ENCODE assay signal across 8 mouse cellular contexts in genomic region chr4:136180408-136181330, GRCm38 (mm10). TPM values are rescaled to one million over a fixed set of nuclear protein-coding genes. Genes with fewer than 3 reads are reported as not detected.
A peak's percentile ranks its signal among the peaks of the same experiment; 100 is the strongest.
DNase-seq lines count a peak whose midpoint lies in the region; ATAC-seq and TF ChIP-seq lines count a peak whose summit lies in the region.

No protein-coding gene starts in this region.

- H3K27me3 ChIP-seq in hindbrain, embryonic 11.5 days (ENCODE audit: control insufficient read depth, insufficient read depth, low read length) = no peaks in the 10 kb centered on the region
- no peaks in the 10 kb centered on the region for H3K27me3 ChIP-seq in lung, postnatal 0 days (replicated peaks; ENCODE audit: insufficient read depth, low read length)

- TF ChIP-seq CTCF in lung, postnatal 0 days (IDR thresholded peaks at IDR 0.05) = no peak

- peak; percentile 81 for ATAC-seq in hindbrain, embryonic 11.5 days (ENCODE audit: low FRiP score)
- ATAC-seq in lung, postnatal 0 days = peak; percentile 83

- peak overlapping the region; percentile 33 for H3K4me3 ChIP-seq in hindbrain, embryonic 11.5 days (ENCODE audit: low read depth, low read length)
- peak overlapping the region; percentile 30 for H3K4me3 ChIP-seq in lung, postnatal 0 days (ENCODE audit: low read depth, low read length)

- H3K4me1 ChIP-seq in hindbrain, embryonic 11.5 days (replicated peaks; ENCODE audit: control insufficient read depth, insufficient read depth, low read length) = peaks cover 3% of the 10 kb centered on the region
- H3K4me1 ChIP-seq in lung, postnatal 0 days (ENCODE audit: insufficient read depth, low read depth, low read length) = peaks cover 30% of the 10 kb centered on the region; the same call in 1 of the 2 replicates

- H3K36me3 ChIP-seq in hindbrain, embryonic 11.5 days (ENCODE audit: control insufficient read depth, insufficient read depth, low read length) = no peaks in the 10 kb centered on the region
- no peaks in the 10 kb centered on the region for H3K36me3 ChIP-seq in lung, postnatal 0 days (ENCODE audit: insufficient read depth, low read length)

- WGBS in hindbrain, embryonic 11.5 days = 18% methylated on average over 23 of the region's 23 CpGs
- 28% methylated on average over 23 of the region's 23 CpGs for WGBS in lung, postnatal 0 days

- peak overlapping the region; percentile 48 for H3K4me2 ChIP-seq in hindbrain, embryonic 11.5 days (replicated peaks; ENCODE audit: low read depth, low read length)
- peak overlapping the region; percentile 56 for H3K4me2 ChIP-seq in lung, postnatal 0 days (replicated peaks; ENCODE audit: low read depth, low read length)

- DNase-seq in Muller cell, postnatal 12 days (ENCODE audit: inconsistent ontology term) = peak; percentile 89
- peak; percentile 67 for DNase-seq in cerebellum, adult 9-11 months
- peak; percentile 65 to 69 for DNase-seq in frontal cortex, adult 2 months (ENCODE audit: extremely low spot score in 1 of 2, low spot score in 1 of 2)
- DNase-seq in hindbrain, embryonic 11.5 days (ENCODE audit: low spot score) = peak; percentile 58
- DNase-seq in layer of hippocampus, postnatal 14 days (ENCODE audit: low spot score in 2 of 2) = peak; percentile 69 to 76
- peak; percentile 93 for DNase-seq in lung, postnatal 0 days (ENCODE audit: low spot score)
- DNase-seq in retina, embryonic 14.5 days (ENCODE audit: low spot score) = peak; percentile 65
- DNase-seq in thymus, postnatal 14 days = peak; percentile 91

- H3K9ac ChIP-seq in hindbrain, embryonic 11.5 days (ENCODE audit: low read depth, low read length) = peak overlapping the region; percentile 34; the same call in 1 of the 2 replicates
- H3K9ac ChIP-seq in lung, postnatal 0 days (replicated peaks; ENCODE audit: low read depth) = no peak overlapping the region

- peak; percentile 43 for TF ChIP-seq EP300 in lung, postnatal 0 days (IDR thresholded peaks at IDR 0.05)

- no peaks in the 10 kb centered on the region for H3K9me3 ChIP-seq in hindbrain, embryonic 11.5 days (ENCODE audit: control insufficient read depth, low read length)
- H3K9me3 ChIP-seq in lung, postnatal 0 days (ENCODE audit: low read length) = no peaks in the 10 kb centered on the region

- H3K27ac ChIP-seq in hindbrain, embryonic 11.5 days (ENCODE audit: low read depth, low read length) = no peak overlapping the region; the same call in 1 of the 2 replicates
- peak overlapping the region; percentile 90 for H3K27ac ChIP-seq in lung, postnatal 0 days (ENCODE audit: low read length)

RNA-seq across cellular contexts. Expression of gene E2f2, which starts 8.5 kb away (rescaled TPM):
- 0.25 and 0.34 TPM in 2 replicates for polyA plus RNA-seq in frontal cortex, adult 2 months (2012; rRNA removed)
- 5.5 and 6.2 TPM in 2 replicates for polyA plus RNA-seq in hindbrain, embryonic 11.5 days (2014; fragmentation: Nextera tagmentation; extraction: Ambion mirVana)
- total RNA-seq in layer of hippocampus, postnatal 14 days (2021) = 1 to 10 TPM; 1.1 to 1.4 TPM
- 17.8 and 19.1 TPM in 2 replicates for polyA plus RNA-seq in lung, postnatal 0 days (2015; fragmentation: Nextera tagmentation; extraction: Ambion mirVana)

RNA-seq across cellular contexts. Expression of gene Asap3, which starts 25.5 kb away (rescaled TPM):
- 4.3 and 4.6 TPM in 2 replicates for polyA plus RNA-seq in frontal cortex, adult 2 months (2012; rRNA removed)
- polyA plus RNA-seq in hindbrain, embryonic 11.5 days (2014; fragmentation: Nextera tagmentation; extraction: Ambion mirVana) = 2.5 and 3.3 TPM in 2 replicates
- total RNA-seq in layer of hippocampus, postnatal 14 days (2021) = 1 to 10 TPM; 5.1 to 6.0 TPM
- 5.4 and 5.5 TPM in 2 replicates for polyA plus RNA-seq in lung, postnatal 0 days (2015; fragmentation: Nextera tagmentation; extraction: Ambion mirVana)

RNA-seq across cellular contexts. Expression of gene Id3, which starts 37.4 kb away (rescaled TPM):
- polyA plus RNA-seq in frontal cortex, adult 2 months (2012; rRNA removed) = 90.0 and 90.1 TPM in 2 replicates
- 453 and 482 TPM in 2 replicates for polyA plus RNA-seq in hindbrain, embryonic 11.5 days (2014; fragmentation: Nextera tagmentation; extraction: Ambion mirVana)
- 10 to 100 TPM; 77.9 to 91.6 TPM for total RNA-seq in layer of hippocampus, postnatal 14 days (2021)
- polyA plus RNA-seq in lung, postnatal 0 days (2015; fragmentation: Nextera tagmentation; extraction: Ambion mirVana) = 430 and 477 TPM in 2 replicates
